Mouse (Mus musculus) hindbrain, postnatal 0 days (tissue): ENCODE measurements around the gene Tmcc3. TPM values are rescaled to one million over a fixed set of nuclear protein-coding genes. Genes with fewer than 3 reads are reported as not detected.
"Not testable (repeated sequence)": the region's sequence is repeated elsewhere in the genome, so short reads cannot be mapped to it uniquely, and the experiment has no call there.

ENCODE experiments used
- ATAC-seq: fragments of 200-750 bp; cut with Nextera tagmentation; 2 replicates; pipeline ENCODE4 v1.8.0; 2017; ENCODE audit warnings: mild to moderate bottlenecking, moderate TSS enrichment, moderate library complexity
- DNase-seq: peaks from one replicate; pipeline ENCODE4 v3.0.0-alpha.2; 2015; ENCODE audit warnings: low spot score
- H3K27ac ChIP-seq: fragments of 300-500 bp; sonication (generic); 2 replicates; pipeline ENCODE4 v1.5.1; 2014; ENCODE audit warnings: mild to moderate bottlenecking
- H3K27me3 ChIP-seq: fragments of 300-500 bp; sonication (generic); 2 replicates; pipeline ENCODE4 v1.6.1; 2014; ENCODE audit warnings: low read length, mixed read lengths; ENCODE audit not compliant: insufficient read depth
- H3K36me3 ChIP-seq: fragments of 300-500 bp; sonication (generic); 2 replicates; pipeline ENCODE4 v1.6.1; 2014; ENCODE audit warnings: low read length, mixed read lengths; ENCODE audit not compliant: insufficient read depth
- H3K4me1 ChIP-seq: fragments of 300-500 bp; sonication (generic); 2 replicates; pipeline ENCODE4 v1.6.1; 2014; ENCODE audit warnings: antibody characterized with exemption, low read length, mixed read lengths; ENCODE audit not compliant: insufficient read depth
- H3K4me2 ChIP-seq: fragments of 300-500 bp; sonication (generic); 2 replicates; pipeline ENCODE4 v1.6.1; 2014; ENCODE audit warnings: low read depth, mild to moderate bottlenecking, low read length, moderate library complexity, mixed read lengths
- H3K4me3 ChIP-seq: fragments of 300-500 bp; sonication (generic); 2 replicates; pipeline ENCODE4 v1.5.1; 2014; ENCODE audit warnings: low read length
- H3K9ac ChIP-seq: fragments of 300-500 bp; sonication (generic); replicated peaks from 2 replicates; pipeline ENCODE4 v1.6.1; 2014; ENCODE audit warnings: mild to moderate bottlenecking, low read length, moderate library complexity, mixed read lengths
- H3K9me3 ChIP-seq: fragments of 300-500 bp; sonication (generic); 2 replicates; pipeline ENCODE4 v1.6.1; 2016; ENCODE audit warnings: low read length, mixed read lengths
- CTCF ChIP-seq: IDR thresholded peaks from 2 replicates; pipeline ENCODE4 v1.5.1; 2016; ENCODE audit warnings: antibody characterized with exemption, control low read depth, low read depth
- WGBS: fragments of 180-500 bp; shearing (Covaris S2); extraction: QIAGEN DNeasy Blood & Tissue Kit; methylation state at CpG from one replicate; pipeline ENCODE4 v1.1.7; 2014; 5-methylcytosine and 5-hydroxymethylcytosine counted together
- polyA plus RNA-seq: library from polyadenylated mRNA; unstranded; fragments of >200 nt; fragmentation: Nextera tagmentation; extraction: Ambion mirVana; gene quantifications from 2 replicates; pipeline ENCODE4 v1.2.1, GENCODE M21; 2015
- total RNA-seq: library from RNA; depleted of rRNA; stranded (reverse); fragments of >200 nt; gene quantifications from 2 replicates; pipeline ENCODE4 v1.2.3, GENCODE M21; 2014

Gene Tmcc3
- total and polyA plus RNA-seq, 2 experiments from 2014 or later: 9.7 to 15.3 TPM

- 79% methylated on average over 6 of the region's 6 CpGs for WGBS
- no peak overlapping the region for H3K9ac ChIP-seq
- H3K4me1 ChIP-seq: no peaks in the 10 kb centered on the region
- no peak overlapping the region for H3K4me3 ChIP-seq
- H3K9me3 ChIP-seq: no peaks in the 10 kb centered on the region
- DNase-seq (no peak), ATAC-seq (no peak)
- no peaks in the 10 kb centered on the region for H3K36me3 ChIP-seq
- H3K27ac ChIP-seq: no peak overlapping the region
- TF ChIP-seq CTCF: no peak
- no peaks in the 10 kb centered on the region for H3K27me3 ChIP-seq
- H3K4me2 ChIP-seq: no peak overlapping the region
Measured at GRCm38 (mm10) chr10:94533081-94533724, 221.5 kb downstream of the Tmcc3 start.

GRCm38 (mm10) chr10:94538623-94539022 lies 226.9 kb downstream of the Tmcc3 start:
- 96% methylated on average over 2 of the region's 2 CpGs for WGBS
- not testable (repeated sequence) for H3K27me3 ChIP-seq, H3K4me1 ChIP-seq, ATAC-seq, H3K4me2 ChIP-seq, H3K9ac ChIP-seq, DNase-seq, H3K36me3 ChIP-seq, H3K9me3 ChIP-seq, H3K27ac ChIP-seq, H3K4me3 ChIP-seq

GRCm38 (mm10) chr10:94540241-94540640 lies 228.5 kb downstream of the Tmcc3 start:
- no peak overlapping the region for H3K4me2 ChIP-seq
- no peak for ATAC-seq
- WGBS: 87% methylated on average over 4 of the region's 4 CpGs
- H3K27ac ChIP-seq: no peak overlapping the region
- no peaks in the 10 kb centered on the region for H3K27me3 ChIP-seq
- no peak overlapping the region for H3K9ac ChIP-seq
- H3K36me3 ChIP-seq: no peaks in the 10 kb centered on the region
- no peak for DNase-seq
- H3K4me1 ChIP-seq: peaks cover 6% of the 10 kb centered on the region
- no peak for TF ChIP-seq CTCF
- H3K9me3 ChIP-seq: no peaks in the 10 kb centered on the region
- no peak overlapping the region for H3K4me3 ChIP-seq

GRCm38 (mm10) chr10:94543956-94544355 lies 232.2 kb downstream of the Tmcc3 start:
- no peak for TF ChIP-seq CTCF
- Histone ChIP-seq H3K4me3 (no peak overlapping the region), H3K27me3 (no peaks in the 10 kb centered on the region), H3K36me3 (no peaks in the 10 kb centered on the region), H3K9ac (no peak overlapping the region), H3K27ac (no peak overlapping the region), H3K4me1 (peaks cover 13% of the 10 kb centered on the region), H3K9me3 (no peaks in the 10 kb centered on the region), H3K4me2 (no peak overlapping the region)
- no peak for DNase-seq
- WGBS: 38% methylated on average over 8 of the region's 8 CpGs
- ATAC-seq: no peak

- Histone ChIP-seq H3K36me3 (no peaks in the 10 kb centered on the region), H3K27ac (peak overlapping the region; percentile 52; the same call in 1 of the 2 replicates), H3K4me3 (no peak overlapping the region), H3K9ac (no peak overlapping the region), H3K4me2 (peak overlapping the region; percentile 49), H3K27me3 (no peaks in the 10 kb centered on the region), H3K4me1 (peaks cover 13% of the 10 kb centered on the region), H3K9me3 (no peaks in the 10 kb centered on the region)
- 14% methylated on average over 8 of the region's 8 CpGs for WGBS
- TF ChIP-seq CTCF: no peak
- ATAC-seq (no peak), DNase-seq (no peak)
Measured at GRCm38 (mm10) chr10:94544803-94545202, 233.1 kb downstream of the Tmcc3 start.

GRCm38 (mm10) chr10:94545259-94546019 lies 233.7 kb downstream of the Tmcc3 start:
- H3K4me1 ChIP-seq: peaks cover 13% of the 10 kb centered on the region
- H3K9me3 ChIP-seq: no peaks in the 10 kb centered on the region
- peak overlapping the region; percentile 6; the same call in 1 of the 2 replicates for H3K4me3 ChIP-seq
- 18% methylated on average over 21 of the region's 21 CpGs for WGBS
- H3K27me3 ChIP-seq: no peaks in the 10 kb centered on the region
- ATAC-seq: peak; percentile 65
- no peaks in the 10 kb centered on the region for H3K36me3 ChIP-seq
- DNase-seq: peak; percentile 54
- H3K4me2 ChIP-seq: peak overlapping the region; percentile 49
- H3K9ac ChIP-seq: no peak overlapping the region
- H3K27ac ChIP-seq: peak overlapping the region; percentile 52; the same call in 1 of the 2 replicates
- TF ChIP-seq CTCF: 0 out of 2 replicates have a peak, but pooled peaks have one; percentile 23

GRCm38 (mm10) chr10:94546617-94547016 lies 234.9 kb downstream of the Tmcc3 start:
- Histone ChIP-seq H3K4me1 (peaks cover 17% of the 10 kb centered on the region), H3K4me2 (no peak overlapping the region), H3K9me3 (no peaks in the 10 kb centered on the region), H3K27ac (no peak overlapping the region), H3K27me3 (no peaks in the 10 kb centered on the region), H3K9ac (no peak overlapping the region), H3K36me3 (no peaks in the 10 kb centered on the region), H3K4me3 (no peak overlapping the region)
- no peak for ATAC-seq
- WGBS: 62% methylated on average over 6 of the region's 6 CpGs
- no peak for DNase-seq
- TF ChIP-seq CTCF: no peak
